Mouse (Mus musculus): ENCODE data around the gene Tmem119.

Gene Tmem119

GRCm38 (mm10) chr5:113751521-113752157 is 48.7 kb downstream of the Tmem119 start:
- no peak for DNase-seq

GRCm38 (mm10) chr5:113748556-113749331 is 51.6 kb downstream of the Tmem119 start:
- no peak for DNase-seq

GRCm38 (mm10) chr5:113747629-113748028 is 52.7 kb downstream of the Tmem119 start:
- no peak for DNase-seq
